Mouse (Mus musculus) intestine, postnatal 0 days (tissue): Measurements from ENCODE around the gene Shq1. TPM values are rescaled to one million over a fixed set of nuclear protein-coding genes. Genes with fewer than 3 reads are reported as not detected.

ENCODE experiments used
- ATAC-seq: fragments of 200-750 bp; cut with Nextera tagmentation; 2 replicates; pipeline ENCODE4 v1.8.0; 2017; ENCODE audit warnings: mild to moderate bottlenecking, moderate TSS enrichment, moderate library complexity
- H3K27ac ChIP-seq: fragments of 300-500 bp; sonication (generic); 2 replicates; pipeline ENCODE4 v1.5.1; 2014; ENCODE audit warnings: mild to moderate bottlenecking, low read depth, low read length, moderate library complexity
- H3K27me3 ChIP-seq: fragments of 300-500 bp; sonication (generic); replicated peaks from 2 replicates; pipeline ENCODE4 v1.6.1; 2014; ENCODE audit warnings: low read length, mixed read lengths; ENCODE audit not compliant: control insufficient read depth, insufficient read depth
- H3K36me3 ChIP-seq: fragments of 300-500 bp; sonication (generic); 2 replicates; pipeline ENCODE4 v1.6.1; 2014; ENCODE audit warnings: mild to moderate bottlenecking, moderate library complexity; ENCODE audit not compliant: control insufficient read depth, insufficient read depth
- H3K4me1 ChIP-seq: fragments of 300-500 bp; sonication (generic); replicated peaks from 2 replicates; pipeline ENCODE4 v1.6.1; 2014; ENCODE audit warnings: antibody characterized with exemption, low read length, mixed read lengths; ENCODE audit not compliant: control insufficient read depth, insufficient read depth
- H3K4me2 ChIP-seq: fragments of 300-500 bp; sonication (generic); replicated peaks from 2 replicates; pipeline ENCODE4 v1.6.1; 2014; ENCODE audit warnings: low read depth, mild to moderate bottlenecking, moderate library complexity
- H3K4me3 ChIP-seq: fragments of 300-500 bp; sonication (generic); 2 replicates; pipeline ENCODE4 v1.5.1; 2014; ENCODE audit warnings: low read depth, low read length
- H3K9ac ChIP-seq: fragments of 300-500 bp; sonication (generic); 2 replicates; pipeline ENCODE4 v1.6.1; 2014; ENCODE audit warnings: mild to moderate bottlenecking, low read depth, low read length
- H3K9me3 ChIP-seq: fragments of 300-500 bp; sonication (generic); 2 replicates; pipeline ENCODE4 v1.6.1; 2016; ENCODE audit warnings: mixed run types; ENCODE audit not compliant: control insufficient read depth
- CTCF ChIP-seq: sonication (generic); IDR thresholded peaks from 2 replicates; pipeline ENCODE4 v1.5.1; 2016; ENCODE audit warnings: low read depth, mild to moderate bottlenecking, control low read depth, antibody characterized with exemption, moderate library complexity
- WGBS: fragments of 180-500 bp; shearing (Covaris S2); extraction: QIAGEN DNeasy Blood & Tissue Kit; methylation state at CpG from one replicate; pipeline ENCODE4 v1.1.7; 2014; 5-methylcytosine and 5-hydroxymethylcytosine counted together
- polyA plus RNA-seq: library from polyadenylated mRNA; unstranded; fragments of >200 nt; fragmentation: Nextera tagmentation; extraction: Ambion mirVana; gene quantifications from 2 replicates; pipeline ENCODE4 v1.2.1, GENCODE M21; 2015

The Shq1 gene
- polyA plus RNA-seq, 1 experiment from 2014 or later: 5.8 TPM

GRCm38 (mm10) chr6:100662224-100662623, 8.7 kb downstream of the Shq1 start:
- H3K4me2 ChIP-seq: no peak overlapping the region
- H3K36me3 ChIP-seq: peaks cover 27% of the 10 kb centered on the region
- no peak overlapping the region for H3K4me3 ChIP-seq
- no peak for TF ChIP-seq CTCF
- H3K27me3 ChIP-seq: no peaks in the 10 kb centered on the region
- ATAC-seq: no peak
- WGBS: 66% methylated on average over 6 of the region's 6 CpGs
- H3K4me1 ChIP-seq: no peaks in the 10 kb centered on the region
- no peak overlapping the region for H3K9ac ChIP-seq
- no peaks in the 10 kb centered on the region for H3K9me3 ChIP-seq
- no peak overlapping the region for H3K27ac ChIP-seq

- no peak for TF ChIP-seq CTCF
- Histone ChIP-seq H3K4me1 (no peaks in the 10 kb centered on the region), H3K27me3 (no peaks in the 10 kb centered on the region), H3K36me3 (peaks cover 27% of the 10 kb centered on the region), H3K9me3 (no peaks in the 10 kb centered on the region), H3K27ac (no peak overlapping the region), H3K4me2 (no peak overlapping the region), H3K4me3 (no peak overlapping the region), H3K9ac (no peak overlapping the region)
- 82% methylated on average over 5 of the region's 5 CpGs for WGBS
- no peak for ATAC-seq
Observed at GRCm38 (mm10) chr6:100660395-100660794, 10.6 kb downstream of the Shq1 start.

GRCm38 (mm10) chr6:100652535-100652934, 18.4 kb downstream of the Shq1 start:
- no peak for ATAC-seq
- peaks cover 10% of the 10 kb centered on the region; the same call in 1 of the 2 replicates for H3K36me3 ChIP-seq
- H3K27me3 ChIP-seq: no peaks in the 10 kb centered on the region
- WGBS: 93% methylated on average over 3 of the region's 3 CpGs
- H3K27ac ChIP-seq: no peak overlapping the region
- no peak overlapping the region for H3K9ac ChIP-seq
- no peaks in the 10 kb centered on the region for H3K9me3 ChIP-seq
- no peak for TF ChIP-seq CTCF
- H3K4me2 ChIP-seq: no peak overlapping the region
- H3K4me3 ChIP-seq: no peak overlapping the region
- H3K4me1 ChIP-seq: no peaks in the 10 kb centered on the region

- Histone ChIP-seq H3K27me3 (no peaks in the 10 kb centered on the region), H3K4me3 (no peak overlapping the region), H3K9ac (no peak overlapping the region), H3K4me2 (no peak overlapping the region), H3K4me1 (no peaks in the 10 kb centered on the region), H3K9me3 (no peaks in the 10 kb centered on the region), H3K27ac (no peak overlapping the region), H3K36me3 (0 out of 2 replicates have a peak, but pooled peaks cover 3% of the 10 kb centered on the region)
- WGBS: 72% methylated on average over 5 of the region's 5 CpGs
- TF ChIP-seq CTCF: no peak
- no peak for ATAC-seq
Observed at GRCm38 (mm10) chr6:100647196-100647595, 23.8 kb downstream of the Shq1 start.

GRCm38 (mm10) chr6:100645469-100646201, 25.3 kb downstream of the Shq1 start:
- no peaks in the 10 kb centered on the region for H3K27me3 ChIP-seq
- 56% methylated on average over 11 of the region's 11 CpGs for WGBS
- H3K4me2 ChIP-seq: peak overlapping the region; percentile 32; the same call in 1 of the 2 replicates
- 0 out of 2 replicates have a peak, but pooled peaks cover 3% of the 10 kb centered on the region for H3K36me3 ChIP-seq
- peak; percentile 89 for TF ChIP-seq CTCF
- no peaks in the 10 kb centered on the region for H3K9me3 ChIP-seq
- no peak overlapping the region for H3K4me3 ChIP-seq
- no peaks in the 10 kb centered on the region for H3K4me1 ChIP-seq
- peak; percentile 63 for ATAC-seq
- H3K27ac ChIP-seq: no peak overlapping the region
- H3K9ac ChIP-seq: no peak overlapping the region

GRCm38 (mm10) chr6:100644631-100645030, 26.3 kb downstream of the Shq1 start:
- H3K4me1 ChIP-seq: no peaks in the 10 kb centered on the region
- no peaks in the 10 kb centered on the region for H3K9me3 ChIP-seq
- H3K36me3 ChIP-seq: 0 out of 2 replicates have a peak, but pooled peaks cover 3% of the 10 kb centered on the region
- no peak overlapping the region for H3K4me2 ChIP-seq
- no peak for TF ChIP-seq CTCF
- H3K27ac ChIP-seq: no peak overlapping the region
- 89% methylated on average over 15 of the region's 15 CpGs for WGBS
- ATAC-seq: no peak
- no peak overlapping the region for H3K9ac ChIP-seq
- no peak overlapping the region for H3K4me3 ChIP-seq
- H3K27me3 ChIP-seq: no peaks in the 10 kb centered on the region
